Mouse (Mus musculus): Measurements from ENCODE around the gene 2610507B11Rik. TPM values are rescaled to one million over a fixed set of nuclear protein-coding genes. Genes with fewer than 3 reads are reported as not detected.
A peak's percentile ranks its signal among the peaks of the same experiment; 100 is the strongest.

2610507B11Rik gene
- total and polyA plus RNA-seq, 3 experiments, result 75.8 to 80.5 (median 77.6) TPM

GRCm38 (mm10) chr11:78245627-78246317, 15.8 kb upstream of the 2610507B11Rik start, which contains the start of the genes Sdf2 and Supt6 (continued):
- TF ChIP-seq MAZ (IDR thresholded peaks at IDR 0.05; ENCODE audit: low read depth, low read length) (no peak; the same call in 1 of the 2 replicates), MYC (IDR thresholded peaks at IDR 0.05; ENCODE audit: low read depth, low read length) (no peak; the same call in 1 of the 2 replicates), MAX (IDR thresholded peaks at IDR 0.05; ENCODE audit: low read length) (peak; percentile 13; the same call in 1 of the 2 replicates), USF2 (IDR thresholded peaks at IDR 0.05; ENCODE audit: borderline replicate concordance in 1 of 2, insufficient read depth in 1 of 2, low read depth in 1 of 2, low read length in 2 of 2) (no peak), MEF2A (IDR thresholded peaks at IDR 0.05; ENCODE audit: extremely low read depth, insufficient replicate concordance, low read depth, low read length, poor library complexity, severe bottlenecking) (no peak), POLR2AphosphoS2 (IDR thresholded peaks at IDR 0.05; ENCODE audit: low read length) (peak; percentile 86), ELF1 (IDR thresholded peaks at IDR 0.05; ENCODE audit: low read depth, low read length) (peak; percentile 80), MXI1 (IDR thresholded peaks at IDR 0.05; ENCODE audit: low read depth, low read length) (peak; percentile 76), NRF1 (IDR thresholded peaks at IDR 0.05; ENCODE audit: insufficient read depth, low read depth, low read length, poor library complexity, severe bottlenecking) (0 out of 2 replicates have a peak, but pooled peaks have one; percentile 38)

GRCm38 (mm10) chr11:78246318-78247011, 15.1 kb upstream of the 2610507B11Rik start:
- Histone ChIP-seq H3K27me3 (ENCODE audit: control insufficient read depth in 1 of 2, insufficient read depth in 2 of 2, low read length in 2 of 2) (no peaks in the 10 kb centered on the region), H3K4me1 (ENCODE audit: control insufficient read depth in 1 of 2, insufficient read depth in 2 of 2, low read length in 2 of 2) (peaks cover 14 to 18% of the 10 kb centered on the region in 2 experiments), H3K79me2 (ENCODE audit: control insufficient read depth, insufficient read depth, low read length, poor library complexity) (peaks cover 68% of the 10 kb centered on the region), H3K27ac (ENCODE audit: control insufficient read depth, low read depth, low read length) (no peak overlapping the region), H3K9me3 (replicated peaks; ENCODE audit: insufficient read depth, low read length) (no peaks in the 10 kb centered on the region), H3K4me3 (ENCODE audit: control insufficient read depth in 1 of 2, insufficient read depth in 1 of 2, low read depth in 2 of 2, low read length in 2 of 2) (peak overlapping the region; percentile 83 to 90), H3K36me3 (ENCODE audit: control insufficient read depth in 1 of 2, insufficient read depth in 2 of 2, low read length in 2 of 2) (peaks cover 5 to 34% of the 10 kb centered on the region in 2 experiments), H3K9ac (ENCODE audit: control insufficient read depth, low read depth, low read length, poor library complexity, severe bottlenecking) (peak overlapping the region; percentile 75)
- no peak for DNase-seq (ENCODE audit: low read depth, low spot score)
- no peak for TF ChIP-seq MYC (IDR thresholded peaks at IDR 0.05; ENCODE audit: low read depth, low read length)
- TF ChIP-seq POLR2A (IDR thresholded peaks at IDR 0.05; ENCODE audit: control insufficient read depth in 1 of 2, insufficient read depth in 1 of 2, low read depth in 1 of 2, low read length in 2 of 2, poor library complexity in 1 of 2), result no peak
- TF ChIP-seq GABPA (IDR thresholded peaks at IDR 0.05; ENCODE audit: low read depth, low read length), result no peak
- no peak for TF ChIP-seq RCOR1 (IDR thresholded peaks at IDR 0.05; ENCODE audit: low read depth, low read length)
- no peak for TF ChIP-seq RAD21 (IDR thresholded peaks at IDR 0.05; ENCODE audit: low read depth, low read length)
- TF ChIP-seq ZNF384 (IDR thresholded peaks at IDR 0.05; ENCODE audit: low read depth, low read length), result no peak
- TF ChIP-seq CTCF (IDR thresholded peaks at IDR 0.05 in 2 of 3, conservative IDR thresholded peaks at IDR 0.05 in 1 of 3; ENCODE audit: control insufficient read depth in 1 of 3, insufficient read depth in 1 of 3, low read depth in 2 of 3, low read length in 3 of 3, poor library complexity in 1 of 3, severe bottlenecking in 1 of 3), result no peak
- TF ChIP-seq KAT2A (conservative IDR thresholded peaks at IDR 0.05; ENCODE audit: low read depth, low read length), result no peak
- no peak for TF ChIP-seq MYB (IDR thresholded peaks at IDR 0.05; ENCODE audit: low read depth, low read length)
- TF ChIP-seq HCFC1 (IDR thresholded peaks at IDR 0.05; ENCODE audit: low read depth, low read length), result no peak
- no peak for TF ChIP-seq MEF2A (IDR thresholded peaks at IDR 0.05; ENCODE audit: extremely low read depth, insufficient replicate concordance, low read depth, low read length, poor library complexity, severe bottlenecking)
- TF ChIP-seq NRF1 (IDR thresholded peaks at IDR 0.05; ENCODE audit: insufficient read depth, low read depth, low read length, poor library complexity, severe bottlenecking), result no peak
- TF ChIP-seq POLR2AphosphoS5 (IDR thresholded peaks at IDR 0.05; ENCODE audit: borderline replicate concordance, low read depth, low read length), result no peak
- no peak for TF ChIP-seq CHD1 (IDR thresholded peaks at IDR 0.05; ENCODE audit: low read depth, low read length)

Data from MEL (cell line).